Comparison of ENCODE assay signal across 8 mouse cellular contexts in the genomic region with DNA sequence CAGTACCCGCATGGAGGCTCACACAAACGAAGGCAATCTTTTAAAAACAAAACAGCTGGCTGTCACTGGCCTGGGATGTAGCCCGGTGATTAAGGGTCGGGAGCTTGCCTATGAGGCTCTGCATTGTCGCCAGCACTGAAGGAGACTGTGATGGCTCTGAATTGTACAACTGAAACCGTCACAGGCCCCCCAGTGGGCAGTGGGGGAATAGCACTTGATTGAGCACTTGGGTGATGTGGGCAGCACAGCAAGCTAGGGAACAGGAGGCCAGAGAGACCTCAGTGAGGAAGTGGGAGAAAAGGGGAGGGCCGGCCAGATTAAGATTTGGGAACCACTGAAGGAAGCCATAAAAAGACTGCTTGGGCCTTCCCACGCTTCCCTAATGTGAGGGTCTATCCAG. TPM values are rescaled to one million over a fixed set of nuclear protein-coding genes. Genes with fewer than 3 reads are reported as not detected.
DNase-seq lines count a peak whose midpoint lies in the region; ATAC-seq and TF ChIP-seq lines count a peak whose summit lies in the region.

No protein-coding gene starts in this region.

- no peak for ATAC-seq in cerebellum, adult (ENCODE audit: insufficient number of reproducible peaks, low FRiP score, low TSS enrichment)
- ATAC-seq in forebrain, embryonic 14.5 days: peak; percentile 44; the same call in 1 of the 2 replicates
- peak; percentile 79 to 86 for ATAC-seq in hematopoietic stem cell, adult 5-6 weeks (replicated peaks in 1 of 2; ENCODE audit: insufficient read depth in 1 of 2, low FRiP score in 2 of 2, low TSS enrichment in 1 of 2, low read depth in 1 of 2, poor library complexity in 2 of 2, severe bottlenecking in 2 of 2)
- ATAC-seq in megakaryocyte progenitor cell, adult 5-6 weeks (replicated peaks; ENCODE audit: poor library complexity): peak; percentile 92

- peak; percentile 64 for DNase-seq in cerebellum, adult 11 months
- DNase-seq in forebrain, embryonic 14.5 days (ENCODE audit: low spot score): peak; percentile 72
- DNase-seq in left cerebral cortex, adult 2 months (ENCODE audit: extremely low spot score in 1 of 2, low spot score in 2 of 2): peak; percentile 75 to 81
- DNase-seq in spleen, postnatal 10 days (ENCODE audit: low spot score in 2 of 2): peak; percentile 69 to 88

- H3K4me2 ChIP-seq in forebrain, embryonic 14.5 days (ENCODE audit: low read length): no peak overlapping the region

- H3K9ac ChIP-seq in forebrain, embryonic 14.5 days (ENCODE audit: low read length): no peak overlapping the region

- no peaks in the 10 kb centered on the region for H3K9me3 ChIP-seq in forebrain, embryonic 14.5 days (replicated peaks; ENCODE audit: control insufficient read depth, low read length)

- no peaks in the 10 kb centered on the region for H3K36me3 ChIP-seq in forebrain, embryonic 14.5 days (ENCODE audit: control insufficient read depth, insufficient read depth, low read length)

- TF ChIP-seq CTCF in bone marrow, adult 2 months (IDR thresholded peaks at IDR 0.05; ENCODE audit: control insufficient read depth, insufficient read depth, low read length): peak; percentile 74
- TF ChIP-seq CTCF in left cerebral cortex, adult 2 months (IDR thresholded peaks at IDR 0.05): peak; percentile 85

- 0 out of 2 replicates have a peak, but pooled peaks cover 11% of the 10 kb centered on the region for H3K27me3 ChIP-seq in forebrain, embryonic 14.5 days (replicated peaks; ENCODE audit: control insufficient read depth, insufficient read depth, low read length)

- no peak for TF ChIP-seq POLR2A in bone marrow, adult 2 months (IDR thresholded peaks at IDR 0.05; ENCODE audit: borderline replicate concordance, control insufficient read depth, low read depth, low read length)

- H3K4me1 ChIP-seq in bone marrow, adult 2 months (ENCODE audit: control insufficient read depth, insufficient read depth, low read length): no peaks in the 10 kb centered on the region
- H3K4me1 ChIP-seq in forebrain, embryonic 14.5 days (ENCODE audit: control insufficient read depth, insufficient read depth, low read length): no peaks in the 10 kb centered on the region

- H3K27ac ChIP-seq in bone marrow, adult 2 months (ENCODE audit: control insufficient read depth, insufficient read depth, low read depth, low read length, poor library complexity): no peak overlapping the region
- no peak overlapping the region for H3K27ac ChIP-seq in forebrain, embryonic 14.5 days (ENCODE audit: low read depth, low read length)
- no peak overlapping the region for H3K27ac ChIP-seq in left cerebral cortex, adult 2 months

- intact Hi-C loops in left cerebral cortex, adult 2 months (cut with DNase I): loop anchor here (2.0 kb wide), 1 partner anchor 37 kb away; no protein-coding TSS in a partner anchor

- WGBS in bone marrow, adult 2 months: 9% methylated on average over 8 of the region's 8 CpGs
- 19% methylated on average over 8 of the region's 8 CpGs for WGBS in forebrain, embryonic 14.5 days

- H3K4me3 ChIP-seq in bone marrow, adult 2 months (replicated peaks; ENCODE audit: control insufficient read depth, low read depth, low read length): no peak overlapping the region
- H3K4me3 ChIP-seq in forebrain, embryonic 14.5 days (ENCODE audit: low read depth, low read length): no peak overlapping the region
- no peak overlapping the region for H3K4me3 ChIP-seq in left cerebral cortex, adult 2 months

RNA-seq across cellular contexts. Expression of a gene that starts 7.9 kb away (rescaled TPM):
- polyA plus RNA-seq in bone marrow, adult 2 months (2011; ENCODE audit: insufficient read depth, insufficient read length, low replicate concordance, missing spikeins): 8.1 TPM in 1 of 2 replicates, not detected in the other
- 0.60 and 1.2 TPM in 2 replicates for polyA plus RNA-seq in forebrain, embryonic 14.5 days (2014; fragmentation: Nextera tagmentation; extraction: Ambion mirVana)
- total RNA-seq in hematopoietic stem cell, adult 5-6 weeks (2017): 0.81 TPM in 1 of 2 replicates, not detected in the other
- under 1 TPM; 0.68 to 0.93 TPM for total RNA-seq in left cerebral cortex, adult 2 months (2021)
- 0.10 TPM in 1 of 2 replicates, not detected in the other for total RNA-seq in megakaryocyte progenitor cell, adult 5-6 weeks (2015)
- 0.33 and 0.41 TPM in 2 replicates for total RNA-seq in megakaryocyte progenitor cell, adult 5-6 weeks (2017)

RNA-seq across cellular contexts. Expression of a gene that starts 33.5 kb away (rescaled TPM):
- polyA plus RNA-seq in bone marrow, adult 2 months (2011; ENCODE audit: insufficient read depth, insufficient read length, low replicate concordance, missing spikeins): 0.23 and 0.60 TPM in 2 replicates
- polyA plus RNA-seq in forebrain, embryonic 14.5 days (2014; fragmentation: Nextera tagmentation; extraction: Ambion mirVana): 1.6 and 2.4 TPM in 2 replicates
- 0.19 and 0.25 TPM in 2 replicates for total RNA-seq in hematopoietic stem cell, adult 5-6 weeks (2017)
- 1 to 10 TPM; 2.2 to 2.4 TPM for total RNA-seq in left cerebral cortex, adult 2 months (2021)
- total RNA-seq in megakaryocyte progenitor cell, adult 5-6 weeks (2015): not detected in 2 replicates
- not detected in 2 replicates for total RNA-seq in megakaryocyte progenitor cell, adult 5-6 weeks (2017)

RNA-seq across cellular contexts. Expression of a gene that starts 44.9 kb away (rescaled TPM):
- 2.5 and 3.8 TPM in 2 replicates for polyA plus RNA-seq in bone marrow, adult 2 months (2011; ENCODE audit: insufficient read depth, insufficient read length, low replicate concordance, missing spikeins)
- 34.4 and 39.7 TPM in 2 replicates for polyA plus RNA-seq in forebrain, embryonic 14.5 days (2014; fragmentation: Nextera tagmentation; extraction: Ambion mirVana)
- total RNA-seq in hematopoietic stem cell, adult 5-6 weeks (2017): 10.0 and 12.6 TPM in 2 replicates
- total RNA-seq in left cerebral cortex, adult 2 months (2021): 10 to 100 TPM; 53.5 to 54.9 TPM
- total RNA-seq in megakaryocyte progenitor cell, adult 5-6 weeks (2015): 6.7 and 7.7 TPM in 2 replicates
- 7.4 and 7.9 TPM in 2 replicates for total RNA-seq in megakaryocyte progenitor cell, adult 5-6 weeks (2017)
